Mouse (Mus musculus): Measurements from ENCODE around the gene Agtrap. TPM values are rescaled to one million over a fixed set of nuclear protein-coding genes. Genes with fewer than 3 reads are reported as not detected.

Agtrap gene
- polyA plus RNA-seq, 1 experiment from 2014 or later: 10.4 TPM

DNA sequence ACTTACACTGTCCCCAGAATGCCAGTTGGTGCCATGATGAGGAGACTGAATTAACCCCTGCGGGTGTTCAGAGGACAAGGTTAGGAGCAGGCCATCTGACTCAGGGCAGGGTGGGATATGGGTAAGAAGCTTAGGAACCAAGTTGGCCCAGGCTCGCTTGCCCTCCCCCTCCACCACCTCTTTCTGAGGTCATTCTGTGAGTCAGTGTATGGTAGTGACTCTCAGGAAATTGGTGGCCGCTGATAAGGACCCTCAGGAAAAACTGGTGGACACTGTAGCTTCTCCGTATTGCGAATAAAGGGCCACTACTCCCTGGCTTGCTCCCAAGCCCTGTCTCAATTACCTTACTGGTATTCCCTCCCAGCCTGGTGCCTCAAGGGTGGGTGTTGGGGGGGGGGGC is 21.4 kb upstream of the Agtrap start:
- 0 out of 2 replicates have a peak, but pooled peaks cover 2% of the 10 kb centered on the region for H3K27me3 ChIP-seq (ENCODE audit: insufficient read depth, low read length)
- no peak overlapping the region for H3K9ac ChIP-seq (replicated peaks)
- TF ChIP-seq CTCF (IDR thresholded peaks at IDR 0.05; ENCODE audit: low read depth): no peak
- TF ChIP-seq EP300 (IDR thresholded peaks at IDR 0.05; ENCODE audit: low read depth): no peak
- H3K36me3 ChIP-seq (replicated peaks; ENCODE audit: insufficient read depth, low read length): no peaks in the 10 kb centered on the region
- WGBS (ENCODE audit: insufficient replicate concordance): 28% methylated on average over 5 of the region's 5 CpGs
- no peak for DNase-seq
- no peak overlapping the region for H3K27ac ChIP-seq (ENCODE audit: low read depth)
- no peak overlapping the region for H3K4me2 ChIP-seq (ENCODE audit: low read depth, low read length)
- no peaks in the 10 kb centered on the region for H3K9me3 ChIP-seq (ENCODE audit: low read length)
- H3K4me1 ChIP-seq (ENCODE audit: insufficient read depth): no peaks in the 10 kb centered on the region
- peak; percentile 57 for ATAC-seq
- no peak overlapping the region for H3K4me3 ChIP-seq (ENCODE audit: low read depth, low read length)

DNA sequence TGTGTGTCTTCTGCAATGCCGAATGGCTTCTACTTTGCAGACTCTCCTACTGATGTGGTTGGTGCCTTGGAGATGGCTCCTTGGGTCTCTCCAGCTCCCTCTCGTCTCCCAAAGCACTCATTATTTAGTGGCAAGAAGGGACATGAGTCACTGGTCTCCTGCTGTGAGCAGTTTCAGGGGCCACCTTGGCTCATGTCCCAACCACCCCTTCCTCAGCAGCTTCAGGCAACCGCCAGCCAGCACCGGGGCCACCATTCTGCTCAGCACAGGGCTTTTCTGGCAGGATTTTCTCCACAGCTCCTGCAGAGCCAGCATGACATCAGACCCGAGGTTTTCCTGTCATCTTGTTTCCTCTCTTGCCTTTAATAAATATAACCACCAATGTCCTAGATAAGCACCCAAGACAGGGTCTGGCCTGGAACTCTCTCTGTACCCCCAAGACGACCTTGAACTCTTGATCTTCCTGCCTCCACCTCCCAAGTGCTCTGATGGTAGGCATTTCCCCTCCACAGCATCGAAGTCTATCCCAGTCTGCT is 20.8 kb upstream of the Agtrap start:
- no peak for TF ChIP-seq CTCF (IDR thresholded peaks at IDR 0.05; ENCODE audit: low read depth)
- Histone ChIP-seq H3K27ac (ENCODE audit: low read depth) (0 out of 2 replicates have a peak overlapping the region, but pooled peaks have one; percentile 16), H3K4me3 (ENCODE audit: low read depth, low read length) (no peak overlapping the region), H3K9me3 (ENCODE audit: low read length) (no peaks in the 10 kb centered on the region), H3K36me3 (replicated peaks; ENCODE audit: insufficient read depth, low read length) (no peaks in the 10 kb centered on the region), H3K4me2 (ENCODE audit: low read depth, low read length) (no peak overlapping the region), H3K27me3 (ENCODE audit: insufficient read depth, low read length) (no peaks in the 10 kb centered on the region), H3K9ac (replicated peaks) (no peak overlapping the region), H3K4me1 (ENCODE audit: insufficient read depth) (no peaks in the 10 kb centered on the region)
- WGBS (ENCODE audit: insufficient replicate concordance): 31% methylated on average over 7 of the region's 7 CpGs
- DNase-seq: no peak
- peak; percentile 41 for ATAC-seq

DNA sequence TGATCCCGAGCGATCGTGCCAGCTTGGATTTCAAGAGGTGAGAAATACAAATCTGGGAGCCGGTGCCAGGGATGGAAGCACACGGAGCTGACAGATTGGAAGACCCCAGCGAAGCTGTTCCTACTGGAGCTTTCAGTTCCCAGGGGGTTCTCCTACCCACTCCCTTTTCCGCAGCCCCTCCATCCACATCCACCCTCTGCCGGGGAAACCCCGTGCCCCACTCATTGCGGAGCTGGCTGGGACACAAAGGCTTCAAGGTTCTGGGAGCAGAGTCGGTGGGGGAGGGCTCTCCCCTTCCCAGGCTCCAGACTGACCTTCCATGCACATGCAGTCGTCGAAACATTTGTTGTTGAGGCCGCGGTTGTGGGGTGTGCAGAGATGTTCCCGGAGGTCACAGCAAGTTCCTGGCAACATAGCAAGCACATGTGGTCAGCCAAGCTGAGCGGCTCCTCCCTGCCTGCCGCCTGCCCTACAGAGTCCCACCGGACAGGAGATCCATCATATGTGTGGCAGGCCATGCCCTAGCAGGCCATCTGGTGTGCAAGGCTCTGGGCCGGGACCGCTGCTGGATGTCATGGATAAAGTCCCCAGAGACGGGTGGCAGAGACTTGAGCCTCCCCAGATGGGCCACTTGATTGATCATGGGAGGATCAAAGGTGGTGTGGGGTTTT is 19.9 kb upstream of the Agtrap start:
- no peaks in the 10 kb centered on the region for H3K27me3 ChIP-seq (ENCODE audit: insufficient read depth, low read length)
- H3K27ac ChIP-seq (ENCODE audit: low read depth): no peak overlapping the region
- no peak overlapping the region for H3K9ac ChIP-seq (replicated peaks)
- H3K9me3 ChIP-seq (ENCODE audit: low read length): no peaks in the 10 kb centered on the region
- H3K4me1 ChIP-seq (ENCODE audit: insufficient read depth): no peaks in the 10 kb centered on the region
- ATAC-seq: no peak
- DNase-seq: no peak
- no peaks in the 10 kb centered on the region for H3K36me3 ChIP-seq (replicated peaks; ENCODE audit: insufficient read depth, low read length)
- no peak overlapping the region for H3K4me3 ChIP-seq (ENCODE audit: low read depth, low read length)
- TF ChIP-seq EP300 (IDR thresholded peaks at IDR 0.05; ENCODE audit: low read depth): no peak
- no peak for TF ChIP-seq CTCF (IDR thresholded peaks at IDR 0.05; ENCODE audit: low read depth)
- no peak overlapping the region for H3K4me2 ChIP-seq (ENCODE audit: low read depth, low read length)
- 53% methylated on average over 22 of the region's 22 CpGs for WGBS (ENCODE audit: insufficient replicate concordance)

DNA sequence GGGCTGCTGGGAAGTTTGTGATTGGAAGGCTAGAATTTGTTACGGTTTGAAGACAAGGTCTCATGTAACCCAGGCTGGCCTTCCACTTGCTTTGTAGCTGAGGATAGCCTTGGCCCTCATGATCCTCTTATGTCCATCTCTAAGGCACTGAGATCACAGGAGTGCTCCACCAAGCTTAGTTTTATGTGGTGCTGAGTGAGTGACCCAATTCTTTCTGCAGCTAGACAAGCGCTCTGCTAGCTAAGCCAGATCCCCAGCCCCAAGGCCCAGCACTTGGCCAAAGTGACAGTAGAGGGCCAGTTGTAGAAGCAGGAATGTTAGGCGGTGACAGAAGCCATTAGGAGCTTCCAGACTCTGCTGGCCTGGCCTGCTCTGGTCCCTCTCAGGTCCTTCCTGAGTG is 16.3 kb upstream of the Agtrap start:
- DNase-seq (no peak), ATAC-seq (no peak)
- Histone ChIP-seq H3K4me1 (ENCODE audit: insufficient read depth) (peaks cover 4% of the 10 kb centered on the region; the same call in 1 of the 2 replicates), H3K27me3 (ENCODE audit: insufficient read depth, low read length) (no peaks in the 10 kb centered on the region), H3K9ac (replicated peaks) (no peak overlapping the region), H3K4me3 (ENCODE audit: low read depth, low read length) (no peak overlapping the region), H3K36me3 (replicated peaks; ENCODE audit: insufficient read depth, low read length) (no peaks in the 10 kb centered on the region), H3K4me2 (ENCODE audit: low read depth, low read length) (no peak overlapping the region), H3K9me3 (ENCODE audit: low read length) (no peaks in the 10 kb centered on the region), H3K27ac (ENCODE audit: low read depth) (no peak overlapping the region)
- WGBS (ENCODE audit: insufficient replicate concordance): 79% methylated on average over 3 of the region's 3 CpGs
- TF ChIP-seq CTCF (IDR thresholded peaks at IDR 0.05; ENCODE audit: low read depth) (no peak), EP300 (IDR thresholded peaks at IDR 0.05; ENCODE audit: low read depth) (no peak)

DNA sequence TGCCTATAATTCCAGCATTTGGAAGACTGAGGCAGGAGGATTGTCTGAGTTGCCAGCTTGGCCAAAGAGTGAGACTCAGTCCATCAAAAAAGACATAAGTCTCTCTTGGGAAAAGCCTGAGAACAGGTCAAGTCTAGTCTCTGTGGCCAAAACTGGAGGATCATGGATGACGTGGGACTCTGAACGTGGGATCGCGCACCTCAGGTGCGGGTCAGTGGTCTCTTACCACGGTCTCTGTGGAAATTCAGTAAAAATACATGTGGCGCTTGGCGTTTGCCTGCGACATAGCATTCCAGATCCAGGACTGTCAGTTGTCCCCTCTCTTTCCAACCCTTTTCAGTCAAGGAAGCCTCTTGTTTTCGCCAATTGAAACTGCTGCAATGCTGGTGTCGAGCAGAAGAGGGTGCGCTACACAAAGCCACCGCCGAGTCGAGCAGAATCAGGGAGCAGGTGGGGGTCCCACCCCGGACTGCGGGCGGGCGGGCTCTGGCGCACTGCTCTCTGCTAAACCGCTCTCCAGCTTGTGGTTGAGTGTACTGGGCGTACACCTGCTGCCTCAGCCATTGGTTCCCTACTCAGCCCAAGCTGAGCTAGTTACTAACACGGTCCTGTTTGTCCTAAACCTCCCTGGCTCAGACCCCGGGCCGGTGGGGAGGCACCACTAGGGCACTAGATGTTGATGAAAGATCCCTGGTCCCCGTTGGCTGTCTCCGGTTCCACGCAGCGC is 14.1 kb upstream of the Agtrap start:
- no peaks in the 10 kb centered on the region for H3K27me3 ChIP-seq (ENCODE audit: insufficient read depth, low read length)
- DNase-seq (peak; percentile 53), ATAC-seq (peak; percentile 62)
- no peaks in the 10 kb centered on the region for H3K9me3 ChIP-seq (ENCODE audit: low read length)
- WGBS (ENCODE audit: insufficient replicate concordance): 16% methylated on average over 29 of the region's 29 CpGs
- H3K36me3 ChIP-seq (replicated peaks; ENCODE audit: insufficient read depth, low read length): no peaks in the 10 kb centered on the region
- H3K4me2 ChIP-seq (ENCODE audit: low read depth, low read length): peak overlapping the region; percentile 67
- TF ChIP-seq CTCF (IDR thresholded peaks at IDR 0.05; ENCODE audit: low read depth) (peak; percentile 63), EP300 (IDR thresholded peaks at IDR 0.05; ENCODE audit: low read depth) (no peak)
- no peak overlapping the region for H3K27ac ChIP-seq (ENCODE audit: low read depth)
- peak overlapping the region; percentile 24; the same call in 1 of the 2 replicates for H3K4me3 ChIP-seq (ENCODE audit: low read depth, low read length)
- peaks cover 4% of the 10 kb centered on the region; the same call in 1 of the 2 replicates for H3K4me1 ChIP-seq (ENCODE audit: insufficient read depth)
- no peak overlapping the region for H3K9ac ChIP-seq (replicated peaks)

DNA sequence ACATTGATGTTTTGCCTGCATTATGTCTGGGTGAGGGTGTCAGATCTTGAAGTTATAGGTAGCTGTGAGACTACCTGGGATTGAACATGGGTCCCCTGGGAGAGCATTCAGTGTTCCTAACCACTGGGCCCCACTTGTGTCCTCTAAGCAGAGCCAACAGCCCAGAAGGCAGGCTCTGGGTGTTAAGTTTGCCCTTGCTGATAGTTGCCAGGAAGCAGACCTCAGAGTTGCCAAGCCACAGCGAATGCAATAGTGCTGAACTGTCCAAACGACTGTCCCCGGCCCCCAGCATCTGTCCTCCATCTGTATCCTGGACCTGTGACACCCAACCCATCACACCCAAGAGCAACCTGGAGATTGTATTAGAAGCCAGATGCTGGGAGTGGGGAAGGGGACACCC is 10.8 kb upstream of the Agtrap start:
- Histone ChIP-seq H3K9me3 (ENCODE audit: low read length) (no peaks in the 10 kb centered on the region), H3K27ac (ENCODE audit: low read depth) (no peak overlapping the region), H3K9ac (replicated peaks) (no peak overlapping the region), H3K4me2 (ENCODE audit: low read depth, low read length) (no peak overlapping the region), H3K36me3 (replicated peaks; ENCODE audit: insufficient read depth, low read length) (no peaks in the 10 kb centered on the region), H3K27me3 (ENCODE audit: insufficient read depth, low read length) (no peaks in the 10 kb centered on the region), H3K4me3 (ENCODE audit: low read depth, low read length) (no peak overlapping the region), H3K4me1 (ENCODE audit: insufficient read depth) (peaks cover 4% of the 10 kb centered on the region; the same call in 1 of the 2 replicates)
- TF ChIP-seq CTCF (IDR thresholded peaks at IDR 0.05; ENCODE audit: low read depth) (no peak), EP300 (IDR thresholded peaks at IDR 0.05; ENCODE audit: low read depth) (no peak)
- 49% methylated on average over 3 of the region's 3 CpGs for WGBS (ENCODE audit: insufficient replicate concordance)
- DNase-seq (no peak), ATAC-seq (no peak)
